Mouse (Mus musculus): ENCODE data around the gene Lap3.

- TF ChIP-seq GATA1 (IDR thresholded peaks at IDR 0.05; ENCODE audit: borderline replicate concordance, low read length) (no peak), FLI1 (IDR thresholded peaks at IDR 0.05; ENCODE audit: low read length) (no peak)
Observed at GRCm38 (mm10) chr5:45543374-45543773, 50.2 kb downstream of the Lap3 start.

Data from megakaryocyte, embryonic 14.5 days (primary cell).